Mouse (Mus musculus): ENCODE measurements around the gene Olfr1351. TPM values are rescaled to one million over a fixed set of nuclear protein-coding genes. Genes with fewer than 3 reads are reported as not detected.

The Olfr1351 gene
- not detected for polyA plus RNA-seq (2014; fragmentation: Illumina TruSeq; extraction: RNeasy Lipid Tissue Mini Kit (QIAGEN cat#74804); ENCODE audit: low replicate concordance)

DNA sequence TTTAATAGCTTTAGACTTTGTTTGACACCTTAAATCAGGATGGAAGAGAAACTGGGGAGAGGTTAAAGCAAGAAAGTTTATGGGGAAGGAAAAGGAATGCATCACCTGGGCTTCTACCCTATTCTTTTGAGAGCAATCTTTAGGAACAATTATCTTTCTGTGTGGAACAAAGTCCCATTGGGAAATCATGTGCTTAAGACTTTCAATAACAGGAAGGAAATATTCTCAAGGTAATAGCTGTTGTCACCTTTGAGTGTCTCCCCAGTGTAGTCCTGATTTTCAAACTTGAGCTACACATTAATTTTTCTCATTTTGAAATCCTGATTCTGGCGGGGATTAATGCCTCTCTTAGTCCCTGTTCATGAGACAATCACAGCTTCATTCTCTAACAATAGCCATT, at the start of gene Olfr1351:
Olfr1351 (plus strand) TSS at position 301 of the 400 bp plus-strand sequence.

DNA sequence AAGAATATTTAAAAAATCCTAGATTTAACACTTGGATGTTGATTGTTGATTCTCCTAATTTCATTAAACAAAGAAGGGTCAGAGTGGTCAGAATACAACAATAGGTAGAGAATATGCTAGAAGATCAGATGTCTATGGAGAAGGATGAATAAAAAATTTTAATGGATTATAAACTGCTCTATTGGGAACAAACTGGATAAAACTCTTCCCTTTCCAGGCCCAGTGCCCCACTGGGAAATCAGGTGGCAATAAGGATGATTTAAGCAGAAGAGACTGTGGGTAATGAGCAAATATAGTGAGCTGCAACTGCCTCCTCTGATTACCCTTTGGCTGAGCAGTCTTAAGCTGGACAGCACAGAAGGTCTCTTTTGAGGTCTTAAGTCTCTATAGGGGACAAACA, 49.3 kb upstream of the Olfr1351 start, which contains the start of gene Olfr1353:
Olfr1353 (plus strand) TSS at position 301 of the 400 bp plus-strand sequence.

DNA sequence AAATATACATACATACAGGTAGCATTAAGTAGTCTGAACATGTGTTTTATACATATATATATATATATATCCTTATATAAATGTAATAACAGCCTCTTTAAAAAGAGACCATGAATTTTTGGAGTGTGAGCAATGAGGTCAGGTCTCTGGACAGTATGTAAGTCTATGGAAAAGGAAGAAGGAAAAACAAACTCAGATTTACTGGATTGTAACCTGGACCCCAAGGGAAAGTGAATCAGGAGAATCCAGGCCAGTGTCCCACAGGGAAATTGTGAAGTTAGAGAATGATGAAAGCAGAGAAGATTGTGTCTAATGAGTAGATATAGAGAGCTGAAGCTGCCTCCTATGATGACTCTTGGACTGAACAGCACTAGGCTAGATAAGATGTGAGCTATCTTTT, 31.5 kb upstream of the Olfr1351 start, which contains the start of gene Olfr1352:
Olfr1352 (plus strand) TSS at position 301 of the 400 bp plus-strand sequence.

DNA sequence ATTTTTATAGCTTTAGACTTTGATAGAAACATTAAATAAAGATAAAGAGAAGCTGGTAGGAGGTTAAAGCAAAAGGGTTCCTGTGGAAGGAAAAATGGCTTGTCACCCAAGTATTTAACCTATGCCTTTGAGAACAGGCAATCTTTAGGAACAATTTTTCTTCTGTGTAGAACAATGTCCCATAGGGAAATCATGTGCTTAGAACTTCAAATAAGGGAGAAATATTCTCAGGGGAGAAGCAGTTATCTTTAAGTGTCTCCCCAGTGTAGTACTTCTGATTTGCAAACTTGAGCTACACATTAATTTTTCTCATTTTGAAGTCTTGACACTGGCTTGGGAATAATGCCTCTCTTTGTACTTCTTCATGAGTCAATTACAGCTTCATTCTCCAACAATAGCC, 16.2 kb downstream of the Olfr1351 start, which contains the start of gene Olfr57:
Olfr57 (plus strand) TSS at position 301 of the 400 bp plus-strand sequence.

Other genes starting within 250 kb of the Olfr1351 start
- gene Slc1a6, start 232.0 kb upstream of the Olfr1351 start, polyA plus RNA-seq (2014; fragmentation: Illumina TruSeq; extraction: RNeasy Lipid Tissue Mini Kit (QIAGEN cat#74804); ENCODE audit: low replicate concordance): not detected
- gene Olfr1356, start 160.3 kb upstream of the Olfr1351 start, polyA plus RNA-seq (2014; fragmentation: Illumina TruSeq; extraction: RNeasy Lipid Tissue Mini Kit (QIAGEN cat#74804); ENCODE audit: low replicate concordance): not detected
- not detected for gene Olfr1355, start 136.9 kb upstream of the Olfr1351 start, polyA plus RNA-seq (2014; fragmentation: Illumina TruSeq; extraction: RNeasy Lipid Tissue Mini Kit (QIAGEN cat#74804); ENCODE audit: low replicate concordance)
- not detected for gene Olfr1354, start 99.3 kb upstream of the Olfr1351 start, polyA plus RNA-seq (2014; fragmentation: Illumina TruSeq; extraction: RNeasy Lipid Tissue Mini Kit (QIAGEN cat#74804); ENCODE audit: low replicate concordance)
- gene Olfr8, start 61.8 kb upstream of the Olfr1351 start, polyA plus RNA-seq (2014; fragmentation: Illumina TruSeq; extraction: RNeasy Lipid Tissue Mini Kit (QIAGEN cat#74804); ENCODE audit: low replicate concordance): not detected
- not detected for gene Olfr1353, start 49.2 kb upstream of the Olfr1351 start, polyA plus RNA-seq (2014; fragmentation: Illumina TruSeq; extraction: RNeasy Lipid Tissue Mini Kit (QIAGEN cat#74804); ENCODE audit: low replicate concordance)
- not detected for gene Olfr1352, start 31.4 kb upstream of the Olfr1351 start, polyA plus RNA-seq (2014; fragmentation: Illumina TruSeq; extraction: RNeasy Lipid Tissue Mini Kit (QIAGEN cat#74804); ENCODE audit: low replicate concordance)
- gene Olfr57, start 16.3 kb downstream of the Olfr1351 start, polyA plus RNA-seq (2014; fragmentation: Illumina TruSeq; extraction: RNeasy Lipid Tissue Mini Kit (QIAGEN cat#74804); ENCODE audit: low replicate concordance): not detected
- 36.0 TPM for gene 2610008E11Rik, start 85.1 kb downstream of the Olfr1351 start, polyA plus RNA-seq (2014; fragmentation: Illumina TruSeq; extraction: RNeasy Lipid Tissue Mini Kit (QIAGEN cat#74804); ENCODE audit: low replicate concordance)
- gene Vmn2r80, start 136.3 kb downstream of the Olfr1351 start, polyA plus RNA-seq (2014; fragmentation: Illumina TruSeq; extraction: RNeasy Lipid Tissue Mini Kit (QIAGEN cat#74804); ENCODE audit: low replicate concordance): not detected
- not detected for gene Vmn2r81, start 235.2 kb downstream of the Olfr1351 start, polyA plus RNA-seq (2014; fragmentation: Illumina TruSeq; extraction: RNeasy Lipid Tissue Mini Kit (QIAGEN cat#74804); ENCODE audit: low replicate concordance)

Measured in small intestine, adult 10 weeks (tissue).